Mouse (Mus musculus): ENCODE data around the gene Hspa5. TPM values are rescaled to one million over a fixed set of nuclear protein-coding genes. Genes with fewer than 3 reads are reported as not detected.
"Not testable (repeated sequence)": the region's sequence is repeated elsewhere in the genome, so short reads cannot be mapped to it uniquely, and the experiment has no call there.

The Hspa5 gene
- polyA plus RNA-seq, 1 experiment from 2014 or later, result 609 TPM

DNA sequence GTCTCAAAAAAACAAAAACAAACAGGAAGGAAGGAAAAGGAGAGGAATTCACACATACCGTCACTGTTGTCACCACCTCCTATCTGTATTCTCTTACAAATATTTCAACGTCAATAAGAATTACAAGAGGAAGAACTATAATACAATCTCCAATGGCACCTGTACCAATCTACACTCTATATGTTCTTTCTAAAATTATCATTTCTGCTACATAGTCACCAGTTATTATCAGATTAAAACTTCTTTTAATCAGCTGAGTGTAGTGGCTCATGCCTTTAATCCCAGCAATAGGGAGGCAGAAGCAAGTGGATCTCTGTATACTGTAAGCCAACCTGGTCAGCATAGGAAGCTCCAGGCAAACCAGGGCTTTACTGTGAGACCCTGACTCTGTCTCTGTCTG lies 21.5 kb upstream of the Hspa5 start:
- Histone ChIP-seq H3K27me3 (no peaks in the 10 kb centered on the region), H3K27ac (replicated peaks) (no peak overlapping the region), H3K9ac (replicated peaks) (no peak overlapping the region), H3K36me3 (no peaks in the 10 kb centered on the region), H3K4me3 (no peak overlapping the region), H3K9me3 (no peaks in the 10 kb centered on the region), H3K4me1 (peaks cover 15% of the 10 kb centered on the region), H3K4me2 (replicated peaks) (no peak overlapping the region)
- WGBS, result 95% methylated on average over 2 of the region's 2 CpGs
- no peak for ATAC-seq (ENCODE audit: low FRiP score, low read depth)

DNA sequence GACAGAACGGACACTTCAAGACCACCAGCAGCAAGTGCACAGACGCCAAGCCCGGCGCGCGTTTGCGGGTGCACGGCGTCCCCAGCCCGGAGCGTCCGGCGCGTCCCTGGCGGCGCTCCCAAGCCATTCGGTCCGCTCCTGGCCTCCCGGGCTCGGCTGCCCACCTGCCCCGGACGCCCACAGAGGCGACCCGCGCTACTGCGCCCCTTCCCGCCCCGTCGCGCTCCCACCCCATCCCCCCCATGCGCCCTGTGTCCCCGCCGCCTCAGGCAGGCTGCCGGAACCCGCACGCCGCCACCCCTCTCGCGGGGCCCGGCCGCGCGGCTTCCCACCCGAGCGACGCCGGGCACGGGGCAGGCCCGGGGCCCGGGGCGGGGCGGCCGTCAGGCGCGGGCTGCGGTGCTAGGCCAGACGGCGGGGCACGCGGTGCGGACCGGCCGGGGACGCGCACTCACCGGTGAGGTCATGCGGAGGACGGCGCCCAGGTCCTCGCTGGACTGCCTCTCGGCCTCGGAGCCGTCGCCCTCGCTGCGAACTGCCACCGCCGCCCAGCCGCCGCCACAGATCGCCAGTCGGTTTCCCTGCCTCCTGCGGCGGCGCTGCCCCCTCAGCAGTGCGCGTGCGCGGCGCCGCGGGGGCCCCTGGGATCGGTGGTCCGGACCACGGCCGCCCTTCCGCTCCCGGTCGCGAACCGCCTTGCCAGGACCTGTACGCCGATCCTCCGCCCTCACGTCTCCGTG lies 17.8 kb upstream of the Hspa5 start:
- peak overlapping the region; percentile 93 for H3K27ac ChIP-seq (replicated peaks)
- no peaks in the 10 kb centered on the region for H3K9me3 ChIP-seq
- H3K36me3 ChIP-seq, result no peaks in the 10 kb centered on the region
- WGBS, result under 1% methylated on average over 72 of the region's 106 CpGs
- H3K4me3 ChIP-seq, result peak overlapping the region; percentile 91
- peak; percentile 94 for ATAC-seq (ENCODE audit: low FRiP score, low read depth)
- H3K4me2 ChIP-seq (replicated peaks), result peak overlapping the region; percentile 61
- no peaks in the 10 kb centered on the region for H3K27me3 ChIP-seq
- peaks cover 15% of the 10 kb centered on the region for H3K4me1 ChIP-seq
- peak overlapping the region; percentile 98 for H3K9ac ChIP-seq (replicated peaks)

DNA sequence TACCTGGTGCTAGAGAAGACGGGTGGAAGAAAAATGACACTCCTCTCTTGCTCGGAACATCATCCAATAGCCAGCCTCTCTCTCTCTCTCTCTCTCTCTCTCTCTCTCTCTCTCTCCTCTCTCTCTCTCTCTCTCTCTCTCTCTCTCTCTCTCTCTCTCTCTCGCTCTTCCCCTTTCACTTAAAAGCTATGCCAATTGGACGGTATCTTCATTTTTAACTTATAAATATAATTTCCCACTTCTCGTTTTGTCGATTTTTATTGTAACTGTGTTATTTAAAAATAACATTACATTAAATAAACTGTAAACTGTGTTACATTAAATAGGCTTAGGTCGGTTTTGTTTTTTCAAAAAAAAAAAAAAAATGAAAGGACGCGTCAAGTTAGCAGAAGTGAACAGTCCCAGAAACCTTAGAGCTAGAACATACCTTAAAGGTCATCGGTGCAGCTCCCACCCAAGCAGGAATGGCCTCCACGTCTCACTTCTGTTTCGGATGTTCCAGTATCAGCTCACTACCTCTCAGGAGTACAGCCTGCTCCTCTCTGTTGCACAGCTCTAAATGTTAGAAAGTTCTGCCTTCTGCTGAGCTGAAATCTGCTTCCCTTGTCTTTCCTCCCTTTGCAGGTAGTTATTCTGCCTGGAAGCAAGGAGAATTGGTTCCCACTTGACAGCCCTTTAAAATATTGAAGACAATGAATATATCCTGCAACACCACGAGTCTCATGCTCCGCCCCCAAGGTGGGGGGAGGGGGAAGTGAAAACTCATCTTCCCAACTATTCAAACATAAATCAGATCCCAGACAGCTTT lies 17.0 kb upstream of the Hspa5 start, which contains the start of gene Gapvd1:
Gapvd1 (minus strand) TSS at position 682 of the 808 bp plus-strand sequence.
- 3% methylated on average over 14 of the region's 14 CpGs for WGBS
- no peaks in the 10 kb centered on the region for H3K9me3 ChIP-seq
- peak within 1 kb of the TSS; percentile 91 for H3K4me3 ChIP-seq
- no peaks in the 10 kb centered on the region for H3K36me3 ChIP-seq
- peaks cover 15% of the 10 kb centered on the region for H3K4me1 ChIP-seq
- H3K4me2 ChIP-seq (replicated peaks), result peak within 1 kb of the TSS; percentile 61
- H3K27ac ChIP-seq (replicated peaks), result peak within 1 kb of the TSS; percentile 93
- no peaks in the 10 kb centered on the region for H3K27me3 ChIP-seq
- H3K9ac ChIP-seq (replicated peaks), result peak within 1 kb of the TSS; percentile 98
- no peak for ATAC-seq (ENCODE audit: low FRiP score, low read depth)

DNA sequence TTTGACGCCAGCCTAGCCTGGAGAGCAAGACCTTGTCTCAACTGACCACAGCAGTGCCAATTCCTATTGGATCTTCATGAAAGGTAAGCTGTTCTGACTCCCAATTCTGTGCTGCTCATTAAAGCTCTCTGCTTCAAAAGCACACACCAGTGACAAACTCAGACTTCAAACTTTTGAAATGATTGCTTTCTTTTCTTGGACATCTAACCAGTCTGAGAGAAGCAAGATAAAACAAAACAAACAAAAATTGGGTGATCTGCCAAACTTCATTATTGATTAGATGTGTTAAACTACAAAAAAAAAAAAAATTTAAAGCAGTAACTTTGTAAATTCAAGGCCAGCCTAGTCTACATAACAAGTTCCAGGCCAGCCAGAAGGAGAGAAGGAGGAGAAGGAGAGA lies 14.4 kb upstream of the Hspa5 start:
- H3K36me3 ChIP-seq, result no peaks in the 10 kb centered on the region
- WGBS, result 76% methylated on average over 1 of the region's 1 CpGs
- no peak for ATAC-seq (ENCODE audit: low FRiP score, low read depth)

DNA sequence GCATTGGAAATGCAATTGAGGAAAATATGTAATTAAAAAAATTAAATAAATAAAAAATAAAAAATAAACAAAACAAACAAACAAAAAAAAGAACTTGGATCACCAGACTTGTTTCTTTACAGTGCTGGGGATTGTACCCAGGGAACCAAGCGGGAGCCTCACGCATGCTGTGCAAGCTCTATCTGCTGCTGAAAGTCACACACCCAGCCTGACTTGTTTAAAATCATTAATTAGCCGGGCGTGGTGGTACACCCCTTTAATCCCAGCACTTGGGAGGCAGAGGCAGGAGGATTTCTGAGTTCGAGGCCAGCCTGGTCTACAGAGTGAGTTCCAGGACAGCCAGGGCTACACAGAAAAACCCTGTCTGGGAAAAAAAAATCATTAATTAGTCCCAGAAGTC lies 10.5 kb upstream of the Hspa5 start:
- H3K4me2 ChIP-seq (replicated peaks); H3K27ac ChIP-seq (replicated peaks); H3K4me3 ChIP-seq; H3K27me3 ChIP-seq; H3K9ac ChIP-seq (replicated peaks); ATAC-seq (ENCODE audit: low FRiP score, low read depth); H3K4me1 ChIP-seq; H3K36me3 ChIP-seq; H3K9me3 ChIP-seq: not testable (repeated sequence)
- WGBS, result 81% methylated on average over 5 of the region's 5 CpGs

More for the DNA sequence above, 14.4 kb upstream of the Hspa5 start:
- Histone ChIP-seq H3K4me3 (no peak overlapping the region), H3K4me2 (replicated peaks) (no peak overlapping the region), H3K27me3 (no peaks in the 10 kb centered on the region), H3K9me3 (no peaks in the 10 kb centered on the region), H3K4me1 (peaks cover 9% of the 10 kb centered on the region), H3K9ac (replicated peaks) (no peak overlapping the region), H3K27ac (replicated peaks) (no peak overlapping the region)

DNA sequence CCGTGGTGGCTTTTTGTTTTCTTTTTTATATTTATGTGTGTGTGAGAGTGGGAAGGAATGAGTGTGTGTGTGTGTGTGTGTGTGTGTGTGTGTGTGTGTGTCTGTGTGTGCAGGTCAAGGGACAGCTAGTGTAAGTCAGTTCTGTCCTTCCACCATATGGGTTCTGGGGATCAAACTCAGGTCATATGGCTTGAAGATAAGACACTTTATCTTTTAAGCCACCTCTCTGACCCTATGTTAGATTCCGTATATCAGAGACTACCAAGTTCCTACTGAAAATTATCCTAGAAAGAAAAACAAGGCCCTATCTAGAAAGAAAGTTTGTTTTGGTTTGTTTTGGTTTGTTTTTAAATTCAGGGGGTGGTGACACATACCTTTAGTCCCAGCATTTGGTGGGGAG lies 9.6 kb upstream of the Hspa5 start:
- WGBS, result 88% methylated on average over 2 of the region's 2 CpGs
- Histone ChIP-seq H3K4me1 (no peaks in the 10 kb centered on the region), H3K27ac (replicated peaks) (no peak overlapping the region), H3K27me3 (no peaks in the 10 kb centered on the region), H3K4me3 (no peak overlapping the region), H3K9me3 (0 out of 2 replicates have a peak, but pooled peaks cover 2% of the 10 kb centered on the region), H3K36me3 (no peaks in the 10 kb centered on the region), H3K4me2 (replicated peaks) (no peak overlapping the region), H3K9ac (replicated peaks) (no peak overlapping the region)
- no peak for ATAC-seq (ENCODE audit: low FRiP score, low read depth)

DNA sequence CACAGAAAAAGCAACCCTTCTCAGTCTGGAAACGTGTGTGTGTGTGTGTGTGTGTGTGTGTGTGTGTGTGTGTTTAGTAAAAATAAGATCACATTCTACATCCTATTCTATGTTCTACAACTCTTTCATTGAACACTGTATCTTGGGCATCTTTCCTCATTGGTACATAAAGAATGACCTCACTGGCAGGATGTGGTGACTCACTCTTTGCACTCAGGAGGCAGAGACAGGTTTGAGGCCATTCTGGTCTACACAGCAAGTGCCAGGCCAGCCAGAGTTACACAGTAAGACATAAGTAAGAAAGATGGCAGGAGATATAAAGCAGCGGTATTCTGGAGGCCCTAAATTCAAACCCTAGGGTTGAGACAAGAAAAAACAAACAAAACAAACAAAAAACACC lies 8.9 kb upstream of the Hspa5 start:
- no peaks in the 10 kb centered on the region for H3K36me3 ChIP-seq
- no peaks in the 10 kb centered on the region for H3K27me3 ChIP-seq
- 0 out of 2 replicates have a peak, but pooled peaks cover 5% of the 10 kb centered on the region for H3K9me3 ChIP-seq
- H3K4me3 ChIP-seq, result no peak overlapping the region
- ATAC-seq (ENCODE audit: low FRiP score, low read depth), result no peak
- no peak overlapping the region for H3K4me2 ChIP-seq (replicated peaks)
- H3K4me1 ChIP-seq, result no peaks in the 10 kb centered on the region
- H3K27ac ChIP-seq (replicated peaks), result no peak overlapping the region
- 80% methylated on average over 2 of the region's 2 CpGs for WGBS
- no peak overlapping the region for H3K9ac ChIP-seq (replicated peaks)

DNA sequence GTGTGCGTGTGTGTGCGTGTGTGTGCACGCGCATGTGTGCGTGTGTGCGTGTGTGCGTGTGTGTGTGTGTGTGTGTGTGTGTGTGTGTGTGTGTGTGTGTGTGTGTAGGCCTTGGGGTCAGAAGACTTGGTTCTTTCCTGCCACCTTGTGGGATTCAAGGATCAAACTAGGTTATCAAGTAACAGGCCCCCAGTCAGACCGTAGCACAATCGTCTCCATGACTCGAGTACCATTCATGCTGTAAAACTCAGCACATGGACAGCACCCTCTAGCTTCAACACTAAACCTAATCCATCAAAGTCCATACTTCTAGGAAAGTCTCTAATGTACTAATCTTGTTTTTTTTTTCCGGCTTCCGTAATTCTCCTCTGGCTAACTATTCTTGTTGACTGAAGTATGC lies 7.0 kb upstream of the Hspa5 start:
- no peaks in the 10 kb centered on the region for H3K36me3 ChIP-seq
- H3K4me2 ChIP-seq (replicated peaks), result no peak overlapping the region
- no peak overlapping the region for H3K9ac ChIP-seq (replicated peaks)
- H3K4me3 ChIP-seq, result no peak overlapping the region
- no peaks in the 10 kb centered on the region for H3K27me3 ChIP-seq
- WGBS, result 79% methylated on average over 12 of the region's 12 CpGs
- ATAC-seq (ENCODE audit: low FRiP score, low read depth), result no peak
- H3K4me1 ChIP-seq, result no peaks in the 10 kb centered on the region
- 0 out of 2 replicates have a peak, but pooled peaks cover 5% of the 10 kb centered on the region for H3K9me3 ChIP-seq
- H3K27ac ChIP-seq (replicated peaks), result no peak overlapping the region

DNA sequence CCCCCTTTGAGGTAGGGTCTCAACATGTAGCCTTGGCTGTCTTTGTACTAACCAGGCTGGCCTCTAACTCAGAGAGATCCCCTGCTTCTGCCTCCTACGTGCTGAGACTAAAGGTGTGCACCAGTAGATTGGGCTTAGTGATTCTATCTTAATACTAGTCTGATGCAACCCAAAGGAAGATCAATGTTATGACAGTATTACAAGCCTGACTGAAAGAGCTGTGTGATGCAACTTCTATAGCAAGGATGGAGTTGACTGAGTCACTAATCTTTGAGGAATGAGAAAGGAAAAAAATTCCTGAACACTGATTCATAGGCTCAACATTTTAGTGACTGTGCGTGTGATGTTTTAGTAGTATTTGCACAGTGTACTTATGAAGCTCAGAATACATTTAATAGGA lies 1.7 kb upstream of the Hspa5 start:
- 95% methylated on average over 2 of the region's 2 CpGs for WGBS
- 0 out of 2 replicates have a peak, but pooled peaks cover 5% of the 10 kb centered on the region for H3K9me3 ChIP-seq
- H3K4me2 ChIP-seq (replicated peaks), result no peak overlapping the region

DNA sequence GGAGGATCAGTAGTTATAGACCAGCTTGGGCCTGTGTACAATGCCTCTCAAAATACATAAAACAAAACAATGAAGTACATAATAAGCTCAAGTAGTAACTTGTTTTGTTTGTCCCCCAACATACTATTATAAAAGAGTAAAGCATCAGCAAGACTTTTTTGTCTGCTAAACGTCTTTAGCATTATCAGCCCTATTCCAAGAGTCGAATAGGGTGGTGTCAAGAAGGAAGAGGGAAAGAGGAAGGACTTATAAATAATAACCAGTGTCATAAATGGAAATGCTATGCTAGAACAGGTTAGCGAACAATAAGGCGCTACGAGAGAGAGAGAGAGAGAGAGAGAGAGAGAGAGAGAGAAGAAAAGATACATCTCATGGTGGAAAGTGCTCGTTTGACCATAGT lies 819 bp upstream of the Hspa5 start:
- WGBS, result 4% methylated on average over 6 of the region's 6 CpGs
- Histone ChIP-seq H3K9me3 (0 out of 2 replicates have a peak, but pooled peaks cover 5% of the 10 kb centered on the region), H3K4me1 (peaks cover 36% of the 10 kb centered on the region), H3K27ac (replicated peaks) (peak overlapping the region; percentile 94), H3K27me3 (no peaks in the 10 kb centered on the region), H3K36me3 (peaks cover 26% of the 10 kb centered on the region), H3K4me2 (replicated peaks) (peak overlapping the region; percentile 73), H3K9ac (replicated peaks) (peak overlapping the region; percentile 91), H3K4me3 (peak overlapping the region; percentile 99)
- no peak for ATAC-seq (ENCODE audit: low FRiP score, low read depth)

More for the DNA sequence above, 1.7 kb upstream of the Hspa5 start:
- H3K27me3 ChIP-seq, result no peaks in the 10 kb centered on the region
- no peak overlapping the region for H3K27ac ChIP-seq (replicated peaks)
- peak overlapping the region; percentile 99; the same call in 1 of the 2 replicates for H3K4me3 ChIP-seq
- no peak overlapping the region for H3K9ac ChIP-seq (replicated peaks)
- H3K4me1 ChIP-seq, result peaks cover 27% of the 10 kb centered on the region
- ATAC-seq (ENCODE audit: low FRiP score, low read depth), result no peak
- peaks cover 17% of the 10 kb centered on the region for H3K36me3 ChIP-seq

DNA sequence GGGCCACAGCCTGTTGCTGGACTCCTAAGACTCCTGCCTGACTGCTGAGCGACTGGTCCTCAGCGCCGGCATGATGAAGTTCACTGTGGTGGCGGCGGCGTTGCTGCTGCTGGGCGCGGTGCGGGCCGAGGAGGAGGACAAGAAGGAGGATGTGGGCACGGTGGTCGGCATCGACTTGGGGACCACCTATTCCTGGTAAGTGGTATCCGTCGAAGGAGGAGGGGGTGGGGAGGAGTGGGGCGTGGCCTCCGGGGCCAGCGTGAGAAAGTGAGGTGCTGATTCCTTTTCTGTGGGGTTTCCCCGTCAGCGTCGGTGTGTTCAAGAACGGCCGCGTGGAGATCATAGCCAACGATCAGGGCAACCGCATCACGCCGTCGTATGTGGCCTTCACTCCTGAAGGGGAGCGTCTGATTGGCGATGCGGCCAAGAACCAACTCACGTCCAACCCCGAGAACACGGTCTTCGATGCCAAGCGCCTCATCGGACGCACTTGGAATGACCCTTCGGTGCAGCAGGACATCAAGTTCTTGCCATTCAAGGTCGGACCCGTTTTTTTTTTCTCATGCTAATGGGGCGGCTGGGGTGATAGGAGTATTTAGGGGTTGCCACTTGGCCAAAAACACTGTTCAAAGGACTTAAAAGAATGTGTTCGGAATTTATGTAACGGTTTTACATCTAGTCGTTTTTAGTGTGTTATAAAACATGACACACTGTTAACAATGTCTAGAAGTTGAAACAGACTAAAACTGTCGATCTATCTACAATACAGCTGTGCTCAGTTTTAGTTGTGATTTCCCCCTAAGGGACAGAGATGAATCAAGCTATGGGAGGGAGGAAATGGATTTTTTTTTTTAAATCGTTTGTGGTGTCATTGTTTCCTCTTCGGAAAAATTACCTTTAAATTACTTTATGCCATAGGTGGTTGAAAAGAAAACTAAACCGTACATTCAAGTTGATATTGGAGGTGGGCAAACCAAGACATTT lies 774 bp downstream of the Hspa5 start:
- WGBS, result 4% methylated on average over 50 of the region's 50 CpGs
- H3K4me1 ChIP-seq, result peaks cover 49% of the 10 kb centered on the region

More for the DNA sequence above, 774 bp downstream of the Hspa5 start:
- Histone ChIP-seq H3K9ac (replicated peaks) (peak overlapping the region; percentile 100), H3K9me3 (no peaks in the 10 kb centered on the region), H3K4me2 (replicated peaks) (peak overlapping the region; percentile 70), H3K27me3 (no peaks in the 10 kb centered on the region), H3K27ac (replicated peaks) (peak overlapping the region; percentile 90), H3K36me3 (peaks cover 42% of the 10 kb centered on the region), H3K4me3 (peak overlapping the region; percentile 99)
- peak; percentile 21 for ATAC-seq (ENCODE audit: low FRiP score, low read depth)
